ENCODE assay signal across 19 mouse cellular contexts in the genomic region with DNA sequence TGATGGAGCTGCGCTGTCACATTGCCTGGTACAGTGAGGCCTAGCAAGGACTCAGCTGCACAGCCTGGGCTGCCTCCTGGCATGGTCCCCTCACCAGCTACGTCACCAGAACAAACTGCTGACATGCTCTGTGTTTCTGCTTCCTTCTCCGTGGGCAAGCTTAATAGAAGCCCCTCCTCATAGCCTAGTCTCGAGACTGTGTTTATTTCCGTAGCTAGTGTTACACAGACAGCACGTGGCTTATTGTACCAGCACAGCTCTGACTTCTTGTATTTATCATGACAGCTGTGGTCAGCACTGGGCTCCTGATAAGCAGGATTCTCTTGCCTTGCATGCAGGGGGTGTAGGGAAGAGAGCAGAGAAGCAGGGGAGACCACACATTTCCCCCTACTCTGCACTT. TPM values are rescaled to one million over a fixed set of nuclear protein-coding genes. Genes with fewer than 3 reads are reported as not detected.
A peak's percentile ranks its signal among the peaks of the same experiment; 100 is the strongest.
DNase-seq lines count a peak whose midpoint lies in the region; ATAC-seq and TF ChIP-seq lines count a peak whose summit lies in the region.
"Had no signal": no experiment of that assay in that cellular context is flagged by ENCODE, and none has a peak within 500 bp of the region (broad histone marks: within the 10 kb centered on the region; RNA-seq: fewer than 3 reads in every experiment).

No protein-coding gene starts in this region.

- H3K36me3 ChIP-seq in heart, embryonic 12.5 days, result no peaks in the 10 kb centered on the region
- no peaks in the 10 kb centered on the region for H3K36me3 ChIP-seq in midbrain, embryonic 16.5 days (ENCODE audit: control insufficient read depth, insufficient read depth, low read length)
- H3K36me3 ChIP-seq: limb, embryonic 12.5 days had no signal

- H3K4me3 ChIP-seq in heart, embryonic 12.5 days, result no peak overlapping the region
- H3K4me3 ChIP-seq in midbrain, embryonic 16.5 days (ENCODE audit: low read depth, low read length), result no peak overlapping the region
- H3K4me3 ChIP-seq in gastrocnemius, adult 2 months, result no peak overlapping the region
- H3K4me3 ChIP-seq: erythroblast, embryonic 14.5 days; heart, adult 2 months; limb, embryonic 12.5 days had no signal

- no peak overlapping the region for H3K27ac ChIP-seq in heart, embryonic 12.5 days (ENCODE audit: poor library complexity, severe bottlenecking)
- no peak overlapping the region for H3K27ac ChIP-seq in midbrain, embryonic 16.5 days (ENCODE audit: low read length)
- H3K27ac ChIP-seq in gastrocnemius, adult 2 months, result no peak overlapping the region
- H3K27ac ChIP-seq: heart, adult 2 months; limb, embryonic 12.5 days had no signal

- intact Hi-C loops in heart, postnatal 25 days (cut with DNase I), result no loop called here
- intact Hi-C loops in gastrocnemius, adult 2 months (cut with DNase I), result no loop called here

- H3K9ac ChIP-seq in heart, embryonic 12.5 days, result no peak overlapping the region
- no peak overlapping the region for H3K9ac ChIP-seq in midbrain, embryonic 16.5 days (ENCODE audit: low read depth, low read length)
- H3K9ac ChIP-seq: limb, embryonic 12.5 days had no signal

- H3K9me3 ChIP-seq in heart, embryonic 12.5 days (replicated peaks), result no peaks in the 10 kb centered on the region
- H3K9me3 ChIP-seq in midbrain, embryonic 16.5 days (replicated peaks; ENCODE audit: control insufficient read depth, low read length, poor library complexity, severe bottlenecking), result no peaks in the 10 kb centered on the region
- H3K9me3 ChIP-seq: limb, embryonic 12.5 days had no signal

- ATAC-seq in heart, embryonic 12.5 days (ENCODE audit: insufficient number of reproducible peaks, low FRiP score), result no peak
- no peak for ATAC-seq in midbrain, embryonic 16.5 days
- ATAC-seq: activated CD4-positive, CD25-positive, alpha-beta regulatory T cell, adult 4 months had no signal

- H3K4me1 ChIP-seq in heart, embryonic 12.5 days (replicated peaks), result 0 out of 2 replicates have a peak, but pooled peaks cover 5% of the 10 kb centered on the region
- H3K4me1 ChIP-seq in midbrain, embryonic 16.5 days (ENCODE audit: control insufficient read depth, insufficient read depth, low read length), result no peaks in the 10 kb centered on the region
- H3K4me1 ChIP-seq: limb, embryonic 12.5 days had no signal

- 18% methylated on average over 6 of the region's 6 CpGs for WGBS in heart, embryonic 12.5 days
- 73% methylated on average over 6 of the region's 6 CpGs for WGBS in midbrain, embryonic 16.5 days

- no peak overlapping the region for H3K4me2 ChIP-seq in heart, embryonic 12.5 days
- no peak overlapping the region for H3K4me2 ChIP-seq in midbrain, embryonic 16.5 days (ENCODE audit: low read length)
- H3K4me2 ChIP-seq: limb, embryonic 12.5 days; midbrain, embryonic 11.5 days had no signal

- peak; percentile 96 for DNase-seq in heart, adult 11 months
- peak; percentile 56 to 58 for DNase-seq in B cell, adult 2 months
- peak; percentile 3 for DNase-seq in heart, postnatal 25 days (ENCODE audit: low spot score)
- DNase-seq in lung, postnatal 14 days, result peak; percentile 21
- no peak for DNase-seq in gastrocnemius, postnatal 25 days
- no peak for DNase-seq in gastrocnemius, adult 2 months
- DNase-seq: cerebellum, adult 2 months; embryo, embryonic 11 days had no signal

- H3K27me3 ChIP-seq in heart, embryonic 12.5 days (replicated peaks), result no peaks in the 10 kb centered on the region
- H3K27me3 ChIP-seq in midbrain, embryonic 16.5 days (ENCODE audit: control insufficient read depth, insufficient read depth, low read depth, low read length), result no peaks in the 10 kb centered on the region
- H3K27me3 ChIP-seq: limb, embryonic 12.5 days had no signal

- TF ChIP-seq CTCF in gastrocnemius, adult 2 months (IDR thresholded peaks at IDR 0.05), result no peak

RNA-seq across cellular contexts. Expression of gene Gm10188, which starts 16.6 kb away (rescaled TPM):
- polyA plus RNA-seq in heart, embryonic 12.5 days (2016; fragmentation: Nextera tagmentation; extraction: Ambion mirVana), result not detected in 2 replicates
- not detected for total RNA-seq in heart, postnatal 25 days (2021)
- polyA plus RNA-seq in midbrain, embryonic 16.5 days (2015; fragmentation: Nextera tagmentation; extraction: Ambion mirVana), result 0.28 and 0.63 TPM in 2 replicates
- total RNA-seq in gastrocnemius, postnatal 25 days (2021), result not detected
- not detected for total RNA-seq in gastrocnemius, adult 2 months (2021)
- total RNA-seq: heart, adult 2 months; layer of hippocampus, postnatal 14 days had no signal
- polyA plus RNA-seq: activated CD4-positive, CD25-positive, alpha-beta regulatory T cell, adult 4 months; cerebellum, adult 2 months; erythroblast, embryonic 14.5 days; heart, adult 2 months; kidney, embryonic 14.5 days; limb, embryonic 12.5 days; neural tube, embryonic 11.5 days; spleen, adult 2 months had no signal

RNA-seq across cellular contexts. Expression of gene Klhdc8a, which starts 52.3 kb away (rescaled TPM):
- 0.55 and 0.81 TPM in 2 replicates for polyA plus RNA-seq in heart, embryonic 12.5 days (2016; fragmentation: Nextera tagmentation; extraction: Ambion mirVana)
- total RNA-seq in heart, postnatal 25 days (2021), result 10 to 100 TPM; 22.3 to 28.8 TPM
- 8.3 and 10.8 TPM in 2 replicates for polyA plus RNA-seq in midbrain, embryonic 16.5 days (2015; fragmentation: Nextera tagmentation; extraction: Ambion mirVana)
- under 1 TPM; 0.16 to 0.26 TPM for total RNA-seq in gastrocnemius, postnatal 25 days (2021)
- total RNA-seq in gastrocnemius, adult 2 months (2021), result under 1 TPM; 0.13 to 0.31 TPM
- polyA plus RNA-seq: activated CD4-positive, CD25-positive, alpha-beta regulatory T cell, adult 4 months; erythroblast, embryonic 14.5 days had no signal

RNA-seq across cellular contexts. Expression of gene AC124108.1, which starts 54.9 kb away (rescaled TPM):
- polyA plus RNA-seq in heart, embryonic 12.5 days (2016; fragmentation: Nextera tagmentation; extraction: Ambion mirVana), result not detected in 2 replicates
- total RNA-seq in heart, postnatal 25 days (2021), result not detected
- 2.8 and 4.0 TPM in 2 replicates for polyA plus RNA-seq in midbrain, embryonic 16.5 days (2015; fragmentation: Nextera tagmentation; extraction: Ambion mirVana)
- not detected for total RNA-seq in gastrocnemius, postnatal 25 days (2021)
- total RNA-seq in gastrocnemius, adult 2 months (2021), result not detected
- polyA plus RNA-seq: activated CD4-positive, CD25-positive, alpha-beta regulatory T cell, adult 4 months; erythroblast, embryonic 14.5 days; spleen, adult 2 months had no signal

RNA-seq across cellular contexts. Expression of gene Lemd1, which starts 54.9 kb away (rescaled TPM):
- not detected in 2 replicates for polyA plus RNA-seq in heart, embryonic 12.5 days (2016; fragmentation: Nextera tagmentation; extraction: Ambion mirVana)
- not detected for total RNA-seq in heart, postnatal 25 days (2021)
- polyA plus RNA-seq in midbrain, embryonic 16.5 days (2015; fragmentation: Nextera tagmentation; extraction: Ambion mirVana), result 16.2 and 18.0 TPM in 2 replicates
- not detected for total RNA-seq in gastrocnemius, postnatal 25 days (2021)
- not detected for total RNA-seq in gastrocnemius, adult 2 months (2021)
- total RNA-seq: heart, adult 2 months had no signal
- polyA plus RNA-seq: activated CD4-positive, CD25-positive, alpha-beta regulatory T cell, adult 4 months; erythroblast, embryonic 14.5 days; heart, adult 2 months; spleen, adult 2 months had no signal

Comparison
In these comparisons a context has a peak if more than half of its experiments do, and no peak if none do; other contexts are left out.
1. DNase-seq: peak in heart, adult 11 months (single experiment), B cell, adult 2 months (2 of 2), heart, postnatal 25 days (single experiment) and lung, postnatal 14 days (single experiment); none in gastrocnemius, postnatal 25 days (single experiment) and gastrocnemius, adult 2 months (single experiment).
2. RNA of gene Klhdc8a, which starts 52.3 kb away (total RNA-seq): 22.3 to 28.8 TPM in heart, postnatal 25 days; 0.13 to 0.31 TPM in gastrocnemius, adult 2 months and 0.16 to 0.26 TPM in gastrocnemius, postnatal 25 days; every median in the first group is over 10 times any median in the second.